Mouse (Mus musculus): ENCODE data around the gene Padi3.

GRCm38 (mm10) chr4:140843670-140844280 lies 33.3 kb upstream of the Padi3 start:
- TF ChIP-seq CTCF (IDR thresholded peaks at IDR 0.05; ENCODE audit: extremely low read depth, insufficient read depth, insufficient read length, insufficient replicate concordance), result no peak
- no peak for TF ChIP-seq POLR2A (IDR thresholded peaks at IDR 0.05; ENCODE audit: low read depth, low read length)

Measured in spleen, adult 2 months (tissue).